Mouse (Mus musculus) kidney, embryonic 14.5 days (tissue): Measurements from ENCODE around the gene Zfp101. TPM values are rescaled to one million over a fixed set of nuclear protein-coding genes. Genes with fewer than 3 reads are reported as not detected.

Experiments
- ATAC-seq: fragments of 200-750 bp; cut with Nextera tagmentation; 2 replicates; pipeline ENCODE4 v1.8.0; 2017; ENCODE audit warnings: moderate number of reproducible peaks, mild to moderate bottlenecking, moderate TSS enrichment, moderate library complexity; ENCODE audit not compliant: low FRiP score, low TSS enrichment
- H3K27ac ChIP-seq: fragments of 300-500 bp; sonication (generic); 2 replicates; pipeline ENCODE4 v1.5.1; 2014; ENCODE audit warnings: low read depth, mild to moderate bottlenecking, low read length, moderate library complexity, mixed read lengths
- H3K27me3 ChIP-seq: fragments of 300-500 bp; sonication (generic); 2 replicates; pipeline ENCODE4 v1.6.1; 2014; ENCODE audit warnings: mild to moderate bottlenecking, low read length; ENCODE audit not compliant: control insufficient read depth, insufficient read depth
- H3K36me3 ChIP-seq: fragments of 300-500 bp; sonication (generic); 2 replicates; pipeline ENCODE4 v1.6.1; 2014; ENCODE audit warnings: low read length, mixed read lengths; ENCODE audit not compliant: control insufficient read depth, insufficient read depth
- H3K4me1 ChIP-seq: fragments of 300-500 bp; sonication (generic); 2 replicates; pipeline ENCODE4 v1.6.1; 2014; ENCODE audit warnings: low read length, mixed read lengths; ENCODE audit not compliant: control insufficient read depth, insufficient read depth
- H3K4me2 ChIP-seq: fragments of 300-500 bp; sonication (generic); replicated peaks from 2 replicates; pipeline ENCODE4 v1.6.1; 2014; ENCODE audit warnings: low read depth, mild to moderate bottlenecking, low read length
- H3K4me3 ChIP-seq: fragments of 300-500 bp; sonication (generic); 2 replicates; pipeline ENCODE4 v1.5.1; 2014; ENCODE audit warnings: mild to moderate bottlenecking, low read length
- H3K9ac ChIP-seq: fragments of 300-500 bp; sonication (generic); 2 replicates; pipeline ENCODE4 v1.6.1; 2014; ENCODE audit warnings: low read depth, mild to moderate bottlenecking, low read length, moderate library complexity
- H3K9me3 ChIP-seq: fragments of 300-500 bp; sonication (generic); 2 replicates; pipeline ENCODE4 v1.6.1; 2016; ENCODE audit warnings: low read length; ENCODE audit not compliant: control insufficient read depth
- WGBS: fragments of 180-500 bp; shearing (Covaris S2); extraction: QIAGEN DNeasy Blood & Tissue Kit; methylation state at CpG from one replicate; pipeline ENCODE4 v1.1.7; 2014; 5-methylcytosine and 5-hydroxymethylcytosine counted together
- polyA plus RNA-seq: library from polyadenylated mRNA; unstranded; fragments of >200 nt; fragmentation: Nextera tagmentation; extraction: Ambion mirVana; gene quantifications from 2 replicates; pipeline ENCODE4 v1.2.1, GENCODE M21; 2014

Gene Zfp101
- polyA plus RNA-seq, 1 experiment from 2014 or later: 21.4 TPM

GRCm38 (mm10) chr17:33358411-33359384 is 35.7 kb downstream of the Zfp101 start, which contains the start of gene Zfp81:
Gene Zfp81 (minus strand): TSS chr17:33358878.
- Histone ChIP-seq H3K9me3 (no peaks in the 10 kb centered on the region), H3K4me3 (peak within 1 kb of the TSS; percentile 90), H3K36me3 (no peaks in the 10 kb centered on the region), H3K4me1 (0 out of 2 replicates have a peak, but pooled peaks cover 11% of the 10 kb centered on the region), H3K9ac (peak within 1 kb of the TSS; percentile 79), H3K27me3 (no peaks in the 10 kb centered on the region), H3K27ac (peak within 1 kb of the TSS; percentile 85), H3K4me2 (peak within 1 kb of the TSS; percentile 74)
- peak; percentile 100 for ATAC-seq
- WGBS: 4% methylated on average over 47 of the region's 47 CpGs

GRCm38 (mm10) chr17:33352981-33353380 is 41.5 kb downstream of the Zfp101 start:
- no peak for ATAC-seq
- Histone ChIP-seq H3K9ac (no peak overlapping the region), H3K9me3 (peaks cover 14% of the 10 kb centered on the region), H3K27me3 (no peaks in the 10 kb centered on the region), H3K4me2 (no peak overlapping the region), H3K27ac (no peak overlapping the region), H3K36me3 (no peaks in the 10 kb centered on the region), H3K4me3 (no peak overlapping the region), H3K4me1 (0 out of 2 replicates have a peak, but pooled peaks cover 6% of the 10 kb centered on the region)
- WGBS: 95% methylated on average over 1 of the region's 1 CpGs

Other genes starting within 250 kb of the Zfp101 start
- not detected in 2 replicates for gene Olfr55, start 226.2 kb downstream of the Zfp101 start, polyA plus RNA-seq
- gene Olfr239, start 203.3 kb downstream of the Zfp101 start, polyA plus RNA-seq: not detected in 2 replicates
- not detected in 2 replicates for gene Olfr1564, start 173.0 kb downstream of the Zfp101 start, polyA plus RNA-seq
- 14.8 and 21.4 TPM in 2 replicates for gene Zfp955a, start 139.5 kb downstream of the Zfp101 start, polyA plus RNA-seq
- 0.04 TPM in 2 replicates for gene Olfr63, start 130.0 kb downstream of the Zfp101 start, polyA plus RNA-seq
- 10.0 and 10.7 TPM in 2 replicates for gene Zfp955b, start 105.1 kb downstream of the Zfp101 start, polyA plus RNA-seq
- 15.2 and 16.6 TPM in 2 replicates for gene Zfp81, start 35.8 kb downstream of the Zfp101 start, polyA plus RNA-seq
- not detected in 2 replicates for gene Actl9, start 38.3 kb upstream of the Zfp101 start, polyA plus RNA-seq
- 35.1 and 49.3 TPM in 2 replicates for gene Adamts10, start 129.6 kb upstream of the Zfp101 start, polyA plus RNA-seq
- 0.96 and 2.3 TPM in 2 replicates for gene Myo1f, start 161.1 kb upstream of the Zfp101 start, polyA plus RNA-seq
- 73.1 and 82.9 TPM in 2 replicates for gene Zfp414, start 234.4 kb upstream of the Zfp101 start, polyA plus RNA-seq
- 0.66 and 0.81 TPM in 2 replicates for gene Pram1, start 243.4 kb upstream of the Zfp101 start, polyA plus RNA-seq